ENCODE assay signal across 14 mouse cellular contexts in the genomic region with DNA sequence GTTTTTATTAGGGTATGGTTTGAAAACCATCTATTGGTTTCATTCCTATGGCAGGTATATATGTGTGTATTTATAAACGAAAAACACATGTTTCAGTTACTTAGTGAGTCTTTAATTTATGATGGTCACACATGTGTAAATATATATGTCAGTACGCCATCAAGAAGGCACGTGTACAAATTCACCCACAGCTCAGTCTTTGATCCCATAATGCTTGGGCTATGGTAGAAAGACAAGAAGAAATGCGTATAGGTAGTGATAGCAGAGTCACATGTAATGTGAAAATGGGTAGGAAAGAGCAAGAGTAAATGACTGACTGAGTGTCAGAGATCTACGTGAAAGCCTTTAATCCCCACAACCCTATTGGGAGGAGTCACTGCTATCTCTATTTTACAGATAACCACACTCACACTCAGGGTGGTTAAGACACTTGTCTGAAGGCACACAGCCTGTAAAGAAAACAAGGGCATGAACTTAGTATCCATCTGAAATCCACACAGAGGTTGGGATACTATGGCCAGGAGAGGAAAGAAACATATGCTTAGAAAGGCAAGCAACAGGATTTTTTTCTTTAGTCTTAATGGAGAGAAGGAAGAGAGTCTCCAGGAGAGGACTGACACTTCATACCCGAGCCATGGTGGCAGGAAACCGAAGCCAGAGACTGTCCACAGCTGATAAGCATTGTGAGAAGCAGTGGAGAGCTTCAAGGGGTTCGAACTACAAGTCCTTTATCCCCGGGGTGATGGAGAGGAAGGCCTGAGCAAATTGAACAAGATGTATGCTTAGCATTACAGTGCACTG.
DNase-seq lines count a peak whose midpoint lies in the region; ATAC-seq lines count a peak whose summit lies in the region.
"Had no signal": no experiment of that assay in that cellular context is flagged by ENCODE, and none has a peak within 500 bp of the region (broad histone marks: within the 10 kb centered on the region; RNA-seq: fewer than 3 reads in every experiment).

No protein-coding gene starts in this region.

- no peak; the same call in 1 of the 2 replicates for ATAC-seq in megakaryocyte, adult 5-6 weeks (ENCODE audit: poor library complexity, severe bottlenecking)
- peak; percentile 86 for ATAC-seq in megakaryocyte progenitor cell, adult 5-6 weeks (replicated peaks; ENCODE audit: poor library complexity)
- ATAC-seq: forebrain, embryonic 13.5 days had no signal

- H3K4me3 ChIP-seq in megakaryocyte, embryonic 14.5 days (replicated peaks) = peak overlapping the region; percentile 75
- H3K4me3 ChIP-seq: embryonic facial prominence, embryonic 15.5 days; forebrain, embryonic 13.5 days; heart, embryonic 12.5 days; limb, embryonic 15.5 days had no signal

- peaks cover 73% of the 10 kb centered on the region for H3K4me1 ChIP-seq in megakaryocyte, embryonic 14.5 days
- H3K4me1 ChIP-seq: embryonic facial prominence, embryonic 15.5 days; heart, embryonic 12.5 days had no signal

- H3K36me3 ChIP-seq in megakaryocyte, embryonic 14.5 days (replicated peaks; ENCODE audit: low read length) = peaks cover 10% of the 10 kb centered on the region
- H3K36me3 ChIP-seq: embryonic facial prominence, embryonic 15.5 days; heart, embryonic 12.5 days; limb, embryonic 15.5 days had no signal

- DNase-seq in c-Kit-positive CD71-positive TER-119-negative erythroid progenitor cells, embryonic 14.5 days (ENCODE audit: low read depth) = peak; percentile 29
- DNase-seq in liver = peak; percentile 73
- no peak for DNase-seq in cerebellum, adult 8-10 months
- DNase-seq in ovary, adult 18-20 months (ENCODE audit: low spot score) = no peak
- DNase-seq: gastrocnemius, postnatal 25 days; spleen, adult 18-20 months; thymus, postnatal 36 days had no signal

- H3K9me3 ChIP-seq in megakaryocyte, embryonic 14.5 days = peaks cover 13% of the 10 kb centered on the region
- H3K9me3 ChIP-seq: embryonic facial prominence, embryonic 15.5 days; forebrain, embryonic 13.5 days; limb, embryonic 15.5 days had no signal

- H3K27me3 ChIP-seq in megakaryocyte, embryonic 14.5 days (replicated peaks) = no peaks in the 10 kb centered on the region
- H3K27me3 ChIP-seq: embryonic facial prominence, embryonic 15.5 days; forebrain, embryonic 13.5 days; heart, embryonic 12.5 days; limb, embryonic 15.5 days had no signal

Comparison
In these comparisons a context has a peak if more than half of its experiments do, and no peak if none do; other contexts are left out.
1. DNase-seq: peak in c-Kit-positive CD71-positive TER-119-negative erythroid progenitor cells, embryonic 14.5 days (single experiment) and liver (single experiment); none in cerebellum, adult 8-10 months (single experiment) and ovary, adult 18-20 months (single experiment).